Mouse (Mus musculus) neutrophil, adult 5-6 weeks (primary cell): ENCODE data around the gene Amhr2. TPM values are rescaled to one million over a fixed set of nuclear protein-coding genes. Genes with fewer than 3 reads are reported as not detected.
A peak's percentile ranks its signal among the peaks of the same experiment; 100 is the strongest.

Experiments
- ATAC-seq: fragments of 151-379, 151-347 bp; 2 replicates; pipeline ENCODE4 v1.8.0; 2017; ENCODE audit warnings: mild to moderate bottlenecking, moderate TSS enrichment; ENCODE audit not compliant: insufficient number of reproducible peaks, poor library complexity, low FRiP score, severe bottlenecking; ENCODE audit errors: extremely low read depth
- total RNA-seq: library from RNA; stranded (forward); fragments of 200-1000 nt; gene quantifications from 2 replicates; pipeline ENCODE4 v1.2.3, GENCODE M21; 2017

The Amhr2 gene
- total RNA-seq, 1 experiment from 2014 or later: 1.2 TPM

DNA sequence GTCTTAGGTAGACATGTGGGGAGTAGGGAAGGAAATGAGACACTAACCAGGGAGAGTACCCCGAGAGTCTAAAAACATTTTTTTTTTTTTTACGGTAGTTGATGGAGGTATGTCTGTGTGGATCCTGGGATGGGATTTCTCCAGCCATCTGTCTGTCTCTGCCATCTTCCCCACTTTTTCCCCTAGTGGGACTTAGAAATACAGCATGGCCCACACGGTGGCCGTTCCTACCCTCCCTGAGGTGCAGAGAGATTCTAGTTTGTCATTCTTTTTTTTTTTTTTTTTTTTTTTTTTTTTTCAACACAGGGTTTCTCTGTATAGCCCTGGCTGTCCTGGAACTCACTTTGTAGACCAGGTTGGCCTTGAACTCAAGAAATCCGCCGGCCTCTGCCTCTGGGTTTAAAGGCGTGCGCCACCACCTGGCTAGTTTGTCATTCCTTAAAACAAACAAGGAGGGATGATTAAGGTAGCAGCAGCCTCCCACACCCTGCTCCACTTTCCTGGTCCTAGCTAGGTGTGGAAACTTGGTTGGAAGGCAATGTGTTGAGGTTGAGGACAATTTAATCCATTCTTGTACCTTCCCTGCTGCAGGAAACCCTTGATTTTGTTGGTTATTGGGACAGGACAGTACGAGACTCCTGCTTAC lies 16.4 kb downstream of the Amhr2 start:
- ATAC-seq: no peak

DNA sequence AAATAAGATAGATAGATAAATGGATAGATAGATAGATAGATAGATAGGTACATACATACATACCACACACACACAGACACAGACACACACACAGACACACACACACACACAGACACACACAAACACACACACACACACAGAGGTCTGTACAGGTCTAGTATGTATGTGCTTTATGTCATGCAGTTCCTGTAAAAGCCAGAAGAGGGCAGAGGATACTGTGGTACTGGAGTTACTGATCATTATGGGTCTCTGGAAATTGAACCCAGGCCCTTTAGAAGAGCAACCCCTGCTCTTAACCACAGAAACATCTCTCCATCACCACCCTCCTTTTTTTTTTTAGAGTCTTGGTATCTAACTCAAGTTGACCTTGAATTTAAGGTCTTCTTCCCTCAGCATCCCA lies 18.5 kb downstream of the Amhr2 start:
- ATAC-seq: 0 out of 2 replicates have a peak, but pooled peaks have one; percentile 23

DNA sequence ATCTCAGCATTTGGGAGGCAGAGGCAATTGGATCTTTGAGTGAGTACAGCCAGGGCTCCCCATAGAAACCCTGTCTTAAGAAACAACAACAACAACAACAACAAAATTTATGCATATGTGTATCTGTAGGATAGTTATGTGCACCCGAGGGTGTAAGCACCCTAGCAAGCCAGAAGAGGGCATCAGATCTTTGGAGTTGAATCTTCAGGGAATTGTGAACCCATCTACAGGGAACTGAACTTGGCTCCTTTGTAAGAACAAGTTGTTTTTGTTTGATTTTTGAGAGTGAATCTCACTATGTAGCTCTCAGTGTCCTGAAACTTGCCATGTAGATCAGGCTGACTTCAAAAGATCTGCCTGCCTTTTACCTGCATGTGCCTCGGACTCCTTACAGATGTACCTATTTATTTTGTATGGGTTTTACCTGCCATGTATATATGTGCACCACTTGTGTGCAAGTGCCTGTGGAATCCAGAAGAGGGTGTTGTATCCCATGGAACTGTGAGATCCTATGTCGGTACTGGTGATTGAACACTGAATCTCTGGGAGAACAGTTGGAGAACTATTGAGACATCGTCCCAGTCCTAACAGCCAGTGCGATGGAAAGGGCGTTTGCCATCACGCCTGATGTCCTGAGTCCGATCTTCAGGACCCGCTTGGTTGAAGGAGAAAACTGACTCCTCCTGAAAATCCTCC lies 23.7 kb downstream of the Amhr2 start:
- ATAC-seq: no peak

DNA sequence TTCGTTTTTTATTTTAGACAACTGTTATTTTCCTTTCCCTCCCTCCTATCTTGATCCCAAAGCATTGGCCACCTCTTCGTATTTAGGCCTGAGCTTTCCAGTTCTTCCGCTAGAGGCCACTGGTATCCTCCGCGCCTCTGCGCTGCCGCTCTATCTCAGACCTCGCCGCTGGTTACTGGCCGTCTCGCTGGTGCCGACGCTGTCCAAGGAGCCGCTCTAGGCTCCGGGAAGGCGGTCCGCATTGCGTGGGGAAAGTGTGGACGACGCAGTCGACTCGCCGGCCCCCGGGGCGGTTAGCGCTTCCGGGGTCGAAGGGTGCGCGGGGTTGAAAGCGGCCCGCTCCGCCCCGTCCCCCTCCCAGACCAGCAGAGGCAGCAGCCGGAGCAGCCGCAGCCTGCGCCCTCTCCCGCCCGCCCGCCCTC lies 25.0 kb downstream of the Amhr2 start, which contains the start of gene Pcbp2:
Pcbp2 (plus strand) TSS at position 357 of the 422 bp plus-strand sequence.
- peak; percentile 98 for ATAC-seq

DNA sequence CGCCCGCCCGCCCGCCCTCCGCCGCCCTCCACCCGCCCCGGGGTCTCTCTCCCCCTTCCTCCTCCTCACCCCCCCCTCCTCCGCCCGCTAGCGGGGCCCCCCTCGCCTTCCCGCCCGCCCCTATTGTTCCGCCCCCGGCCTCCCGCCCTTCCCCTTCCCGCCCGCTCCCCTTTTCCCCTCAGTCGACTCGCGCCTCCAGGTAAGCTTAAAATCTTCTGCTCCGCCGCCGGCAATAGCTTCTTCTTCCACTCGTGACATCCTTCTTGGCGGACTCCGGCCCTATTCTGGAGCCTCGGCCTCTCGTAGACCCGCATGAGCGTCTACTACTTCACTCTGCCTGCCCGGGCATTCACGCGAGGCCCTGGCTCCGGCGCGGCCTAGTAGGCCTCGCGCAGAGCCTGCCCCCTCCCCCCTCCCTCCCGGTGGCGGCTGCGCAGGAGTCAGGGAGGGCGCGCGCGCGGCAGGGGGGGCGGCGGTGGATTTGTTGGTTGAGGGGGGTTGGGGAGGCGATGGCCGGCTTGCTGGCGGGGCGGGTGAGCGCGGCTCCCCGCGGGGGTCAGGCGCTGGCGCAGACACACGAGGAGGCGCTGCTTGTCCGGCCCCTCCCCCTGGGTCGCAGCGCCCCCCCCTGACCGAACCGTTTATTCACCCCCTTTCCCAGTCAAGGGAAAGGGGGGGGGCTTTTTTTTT lies 25.6 kb downstream of the Amhr2 start:
- ATAC-seq: peak; percentile 34; the same call in 1 of the 2 replicates

DNA sequence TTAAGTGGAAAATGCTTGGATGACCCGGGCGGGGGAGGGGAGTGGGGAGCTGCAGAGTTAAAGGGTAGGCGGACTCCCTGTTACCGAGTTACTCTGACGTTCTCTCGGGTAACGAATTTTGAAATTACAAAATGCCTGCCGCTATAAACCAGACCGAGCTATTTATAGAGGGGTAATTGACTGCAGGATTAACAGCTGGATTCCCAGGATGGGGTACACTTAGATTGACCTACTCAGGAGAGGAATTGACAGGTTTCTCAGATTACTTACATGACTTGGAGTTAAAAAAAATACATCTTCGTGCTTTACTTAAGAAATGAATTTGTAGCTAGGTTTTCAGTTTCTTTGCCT lies 26.1 kb downstream of the Amhr2 start:
- ATAC-seq: no peak

DNA sequence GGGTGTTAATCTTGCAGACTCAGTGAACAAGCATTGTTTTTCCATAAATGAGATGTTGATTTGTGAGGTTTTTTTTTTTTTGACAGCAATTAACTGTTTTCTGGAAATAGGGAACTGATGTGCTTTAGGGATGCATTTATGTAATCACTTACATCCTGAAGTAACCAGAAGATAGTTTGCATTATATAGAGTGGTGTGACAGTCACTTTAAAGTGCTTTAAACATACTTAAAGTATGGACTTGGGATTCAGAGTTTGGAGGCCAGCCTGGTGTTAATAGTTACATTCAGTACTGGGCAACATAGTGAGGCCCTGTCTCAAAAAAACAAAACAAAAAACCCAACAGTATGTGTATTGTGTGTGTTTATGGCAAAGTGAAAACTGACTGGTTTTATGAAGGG lies 26.6 kb downstream of the Amhr2 start:
- no peak for ATAC-seq

DNA sequence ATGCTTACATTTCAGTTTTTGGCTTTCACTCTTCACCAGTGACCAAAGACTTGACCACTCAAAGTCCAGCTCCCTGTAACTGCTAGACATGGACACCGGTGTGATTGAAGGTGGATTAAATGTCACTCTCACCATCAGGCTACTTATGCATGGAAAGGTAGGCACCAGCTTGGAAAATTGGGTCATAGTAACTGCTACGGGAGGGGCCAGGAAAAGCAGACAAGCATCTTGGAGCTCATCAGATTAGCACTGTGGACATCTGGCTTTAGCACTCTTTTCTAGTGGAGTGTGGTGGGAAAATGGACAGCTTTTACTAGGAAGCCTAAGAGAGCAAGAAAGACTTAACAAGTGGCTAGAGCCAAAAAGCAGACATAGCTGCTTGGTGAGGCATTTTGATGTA lies 28.1 kb downstream of the Amhr2 start:
- ATAC-seq: no peak

DNA sequence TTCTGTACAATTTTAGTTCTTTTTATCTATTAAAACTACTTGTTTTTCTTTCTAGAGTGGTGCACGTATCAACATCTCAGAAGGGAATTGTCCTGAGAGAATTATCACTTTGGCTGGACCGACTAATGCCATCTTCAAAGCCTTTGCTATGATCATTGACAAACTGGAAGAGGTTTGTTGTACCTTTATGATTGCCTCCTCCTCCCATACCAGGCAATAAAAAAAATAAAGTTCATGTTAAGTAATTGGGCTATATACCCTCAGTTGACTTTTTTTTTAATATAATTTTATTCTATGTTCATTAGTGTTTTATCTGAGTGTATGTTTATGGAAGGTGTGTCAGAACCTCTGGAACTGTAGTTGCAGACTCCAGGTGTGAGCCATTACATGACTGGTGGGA lies 29.4 kb downstream of the Amhr2 start:
- ATAC-seq: no peak

DNA sequence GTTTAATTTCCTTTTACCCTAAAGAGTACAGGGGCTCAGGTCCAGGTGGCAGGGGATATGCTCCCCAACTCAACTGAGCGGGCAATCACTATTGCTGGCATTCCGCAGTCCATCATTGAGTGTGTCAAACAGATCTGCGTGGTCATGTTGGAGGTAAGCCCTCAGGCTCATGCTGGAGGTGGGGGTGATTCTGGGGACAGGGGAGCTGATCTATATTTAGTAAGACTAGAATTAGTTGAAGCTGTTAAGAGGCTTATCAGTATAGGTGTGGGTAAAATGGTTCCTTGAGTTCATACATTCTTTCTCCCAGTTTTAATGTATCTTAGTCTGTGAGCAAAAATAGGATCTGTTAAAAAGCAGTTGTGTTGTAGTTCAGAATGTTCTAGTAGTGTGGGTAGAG lies 38.0 kb downstream of the Amhr2 start:
- no peak for ATAC-seq

DNA sequence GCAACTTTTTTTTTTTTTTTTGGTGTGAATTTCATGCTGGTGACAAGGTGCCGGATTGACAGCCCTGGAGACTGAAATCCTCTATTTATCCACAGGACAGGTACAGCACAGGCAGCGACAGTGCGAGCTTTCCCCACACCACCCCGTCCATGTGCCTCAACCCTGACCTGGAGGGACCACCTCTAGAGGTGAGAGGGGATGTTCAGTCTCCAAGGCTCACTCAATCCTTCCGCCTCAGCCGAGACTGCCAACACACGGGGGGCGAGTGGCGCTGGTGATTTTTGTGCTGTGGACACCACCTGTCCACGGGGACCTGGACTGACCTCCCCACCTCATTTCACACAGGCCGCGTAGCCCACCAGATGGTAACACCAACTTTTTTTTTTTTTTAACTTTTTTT lies 40.7 kb downstream of the Amhr2 start:
- no peak for ATAC-seq

DNA sequence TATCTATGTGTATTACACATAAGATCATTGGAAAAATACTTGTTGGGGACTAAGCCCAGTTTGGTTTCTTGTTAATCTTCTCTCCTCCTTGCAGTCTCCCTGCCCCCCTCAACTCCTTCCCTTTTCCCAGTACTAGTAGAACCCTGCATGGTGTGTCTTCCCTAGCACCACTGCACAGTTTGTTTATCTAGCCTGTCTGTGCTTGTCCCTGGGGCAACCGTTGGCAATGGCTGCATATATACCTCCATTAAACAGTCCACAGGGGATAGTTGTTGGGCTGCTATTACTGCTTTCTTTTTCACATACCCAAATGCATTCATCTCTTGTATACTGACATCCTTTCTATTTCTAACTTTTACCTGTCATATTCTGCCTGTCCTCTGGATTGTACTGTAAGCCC lies 42.5 kb downstream of the Amhr2 start:
- ATAC-seq: no peak

DNA sequence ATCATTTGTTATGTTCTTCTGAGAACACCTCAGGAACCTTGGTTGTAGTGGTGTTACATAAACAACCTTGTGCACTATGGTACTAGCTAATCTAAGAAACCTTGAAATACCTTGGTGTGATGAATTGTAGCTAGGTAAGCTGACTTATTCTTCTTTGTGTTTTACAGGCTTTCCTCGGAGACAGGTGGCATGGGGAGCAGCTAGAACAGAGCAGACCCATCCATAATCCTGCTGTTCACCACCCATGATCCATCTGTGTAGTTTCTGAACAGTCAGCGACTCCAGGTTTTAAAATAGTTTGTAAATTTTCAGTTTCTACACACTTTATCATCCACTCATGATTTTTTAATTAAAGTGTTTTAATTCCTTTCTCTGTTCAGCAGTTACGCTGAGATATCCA lies 53.2 kb downstream of the Amhr2 start:
- no peak for ATAC-seq

DNA sequence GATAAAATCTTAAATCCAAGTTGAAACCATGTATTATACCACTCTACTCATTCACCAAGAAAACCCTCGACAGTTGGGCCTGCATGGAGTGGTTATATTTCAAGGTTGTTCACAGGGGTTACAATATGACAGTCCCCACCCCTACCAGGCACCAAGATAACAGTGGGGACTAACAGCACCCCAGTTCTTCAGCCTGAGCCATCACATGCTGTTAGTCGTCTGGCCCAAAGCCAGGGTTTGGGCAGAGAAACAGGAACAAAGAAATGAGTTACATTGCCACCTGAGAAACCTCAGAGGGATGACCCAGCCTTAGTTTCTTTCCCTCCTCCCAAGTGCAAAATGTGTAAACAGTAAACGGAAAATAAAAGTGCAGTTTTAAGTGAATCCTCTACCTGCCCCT lies 54.2 kb downstream of the Amhr2 start:
- ATAC-seq: no peak

DNA sequence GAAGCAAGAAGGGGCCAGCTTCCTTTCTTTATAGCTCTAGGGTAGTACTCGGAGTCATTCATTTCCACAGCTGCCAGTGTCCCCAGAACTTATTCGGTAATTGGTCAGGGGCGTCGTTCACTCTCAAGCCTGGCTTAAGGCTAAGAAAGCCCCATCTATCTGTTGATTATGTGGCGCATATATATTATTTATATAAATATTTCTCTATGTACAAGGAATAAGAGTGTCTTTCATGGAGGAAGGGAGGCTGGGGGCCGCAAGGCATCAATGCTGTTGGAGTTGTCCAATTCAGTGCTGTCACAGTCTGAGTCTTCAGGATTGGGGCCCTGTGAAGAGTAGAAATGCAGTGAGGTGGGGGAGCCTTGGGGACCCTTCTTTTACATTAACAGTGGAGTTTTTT lies 54.7 kb downstream of the Amhr2 start:
- no peak for ATAC-seq

DNA sequence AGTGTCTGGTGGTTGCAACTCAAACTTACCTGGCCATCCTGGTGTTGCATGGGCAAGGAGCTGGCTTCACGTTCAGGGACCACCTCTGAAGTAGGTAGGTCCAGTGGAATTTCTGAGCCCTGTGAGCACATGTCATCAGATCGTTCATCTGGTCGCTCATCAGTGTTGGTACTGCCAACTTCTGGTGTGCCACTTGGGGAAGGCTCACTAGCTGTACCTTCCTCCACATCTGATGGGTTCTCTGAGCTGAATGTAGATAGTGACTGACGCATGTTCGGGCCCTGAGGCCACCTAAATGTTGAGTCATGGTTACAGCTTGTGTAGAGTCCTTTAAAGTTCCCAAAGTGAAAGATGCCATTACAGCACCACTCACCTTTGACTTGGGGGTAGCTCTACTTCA lies 55.3 kb downstream of the Amhr2 start:
- ATAC-seq: no peak

DNA sequence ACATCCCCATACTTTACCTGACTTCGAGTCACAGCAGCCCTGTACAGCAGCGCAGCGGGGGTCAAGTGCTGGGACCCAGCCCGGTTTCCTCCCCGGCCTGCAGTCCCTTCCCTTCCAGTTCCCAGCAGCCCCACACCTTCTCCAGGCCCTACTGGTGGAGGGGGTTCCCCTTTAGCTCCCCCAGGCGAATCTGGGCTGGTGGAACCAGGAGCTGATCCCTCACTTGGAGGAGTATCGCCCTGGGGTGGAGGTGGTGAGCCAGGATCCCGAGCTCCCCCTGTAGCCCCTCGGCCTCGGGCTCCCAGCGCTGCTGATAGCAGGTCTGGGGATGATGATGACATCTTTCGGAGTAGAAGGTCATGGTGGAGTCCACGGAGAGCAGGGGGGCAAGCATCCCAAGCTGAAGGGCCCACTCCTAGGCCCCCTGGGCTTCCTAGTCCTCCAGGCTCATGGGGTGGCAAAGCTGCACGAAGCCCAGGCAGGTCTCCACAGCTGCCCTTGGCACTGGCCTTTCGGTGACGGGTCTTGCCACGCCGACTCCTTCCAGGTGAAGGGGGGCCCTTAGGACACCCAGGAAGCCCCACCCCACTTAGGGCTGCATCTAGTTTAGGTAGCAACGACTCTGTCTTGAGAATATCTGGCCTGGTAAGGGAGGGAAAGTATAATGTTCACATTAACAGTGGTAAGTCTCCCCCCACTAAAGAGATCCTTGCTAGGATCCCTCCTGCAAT lies 56.1 kb downstream of the Amhr2 start:
- ATAC-seq: no peak

DNA sequence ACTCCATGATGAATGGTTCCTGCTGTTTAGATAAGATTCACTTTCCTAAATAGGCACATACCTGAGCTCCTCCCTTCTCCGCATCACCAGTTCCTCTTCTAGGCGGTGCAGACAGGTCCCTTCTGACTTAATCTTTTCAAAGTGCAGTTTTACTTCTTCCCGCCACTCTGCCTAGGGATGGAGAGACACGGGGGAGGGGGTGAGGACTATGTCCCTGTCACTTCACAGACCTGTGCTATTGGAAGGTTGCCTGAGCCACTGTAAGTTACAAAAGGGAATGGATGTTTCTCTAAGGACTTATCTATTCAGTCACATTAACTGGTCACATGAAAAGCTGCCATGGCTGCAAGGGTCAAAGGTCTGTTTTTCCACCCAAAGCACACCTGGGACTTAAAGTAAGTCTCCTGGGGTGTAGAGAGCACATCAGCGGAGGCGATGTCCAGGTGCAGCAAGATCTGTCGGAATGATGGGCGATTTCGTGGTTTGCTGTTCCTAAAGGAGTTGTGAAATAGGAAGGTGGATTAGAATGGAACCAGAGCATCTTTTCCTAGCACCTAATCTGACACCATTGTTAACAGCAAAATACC lies 57.2 kb downstream of the Amhr2 start:
- no peak for ATAC-seq

DNA sequence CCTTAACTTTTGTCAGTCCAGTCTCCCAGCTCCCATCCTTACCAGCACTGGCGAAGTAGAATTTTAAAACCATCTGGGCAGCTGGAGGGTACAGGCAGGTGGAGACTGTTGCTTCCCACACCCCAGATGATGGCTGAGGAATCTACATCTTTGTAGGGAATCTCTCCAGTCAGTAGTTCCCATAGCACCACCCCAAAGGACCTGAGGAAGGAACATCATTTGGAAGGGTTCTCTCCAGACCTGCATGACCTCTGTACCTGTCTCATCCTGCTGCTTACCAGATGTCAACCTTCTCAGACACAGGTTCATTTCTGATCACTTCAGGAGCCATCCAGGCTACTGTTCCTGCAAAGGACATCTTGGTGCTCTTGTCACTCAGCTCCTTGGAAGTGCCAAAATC lies 58.3 kb downstream of the Amhr2 start, which contains the start of gene Gm10337:
Gm10337 (plus strand) TSS at position 276 of the 400 bp plus-strand sequence.
- no peak for ATAC-seq
